In the genomic region with DNA sequence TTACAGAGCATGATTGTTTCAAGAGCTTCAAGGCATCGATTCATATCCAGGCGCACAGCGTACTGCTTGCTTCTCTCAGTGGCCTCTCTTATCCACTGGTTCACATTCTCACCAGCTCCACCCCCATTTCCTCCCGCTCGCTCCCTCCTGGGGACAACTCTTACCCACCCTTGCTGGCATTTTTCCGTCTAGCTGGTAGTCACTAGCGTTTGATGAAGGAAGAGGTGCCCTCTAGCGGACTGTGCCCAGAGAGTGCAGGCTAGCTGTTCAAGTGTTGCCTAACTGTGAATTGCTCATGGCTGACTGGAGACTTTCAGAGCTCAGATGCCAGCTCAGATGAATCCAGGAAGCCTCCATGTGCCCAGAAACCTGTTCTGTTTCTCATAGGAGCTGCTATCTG, we compare ENCODE assay signal across 7 mouse cellular contexts.
DNase-seq lines count a peak whose midpoint lies in the region; ATAC-seq and TF ChIP-seq lines count a peak whose summit lies in the region.

No protein-coding gene starts in this region.

- H3K36me3 ChIP-seq in intestine, postnatal 0 days (ENCODE audit: control insufficient read depth, insufficient read depth) = no peaks in the 10 kb centered on the region
- H3K36me3 ChIP-seq in limb, embryonic 10.5 days = no peaks in the 10 kb centered on the region
- no peaks in the 10 kb centered on the region for H3K36me3 ChIP-seq in midbrain, embryonic 13.5 days
- no peaks in the 10 kb centered on the region for H3K36me3 ChIP-seq in spleen, adult 2 months (ENCODE audit: control insufficient read depth, insufficient read depth, low read length)

- TF ChIP-seq CTCF in intestine, postnatal 0 days (IDR thresholded peaks at IDR 0.05; ENCODE audit: low read depth) = peak; percentile 85
- peak; percentile 59; the same call in 1 of the 2 replicates for TF ChIP-seq CTCF in spleen, adult 2 months (IDR thresholded peaks at IDR 0.05; ENCODE audit: extremely low read depth, insufficient read depth, insufficient read length, insufficient replicate concordance)

- peak; percentile 38; the same call in 1 of the 2 replicates for ATAC-seq in intestine, postnatal 0 days
- ATAC-seq in midbrain, embryonic 13.5 days = peak; percentile 88

- H3K4me1 ChIP-seq in intestine, postnatal 0 days (replicated peaks; ENCODE audit: control insufficient read depth, insufficient read depth, low read length) = 0 out of 2 replicates have a peak, but pooled peaks cover 6% of the 10 kb centered on the region
- peaks cover 27% of the 10 kb centered on the region for H3K4me1 ChIP-seq in limb, embryonic 10.5 days
- peaks cover 23% of the 10 kb centered on the region for H3K4me1 ChIP-seq in midbrain, embryonic 13.5 days (replicated peaks)
- no peaks in the 10 kb centered on the region; the same call in 1 of the 2 replicates for H3K4me1 ChIP-seq in spleen, adult 2 months (ENCODE audit: control insufficient read depth, insufficient read depth, insufficient read length)

- DNase-seq in adrenal gland, adult 2 months = peak; percentile 76
- peak; percentile 93 for DNase-seq in embryo, embryonic 10.5 days (ENCODE audit: low spot score)
- peak; percentile 13 for DNase-seq in gonadal fat pad, adult 2 months (ENCODE audit: low read depth)
- DNase-seq in limb, embryonic 10.5 days (ENCODE audit: low spot score) = peak; percentile 82
- peak; percentile 52 to 54 for DNase-seq in spleen, adult 2 months (ENCODE audit: low read depth in 1 of 2, low spot score in 2 of 2)

- peak overlapping the region; percentile 28 for H3K4me2 ChIP-seq in intestine, postnatal 0 days (replicated peaks; ENCODE audit: low read depth)
- H3K4me2 ChIP-seq in midbrain, embryonic 13.5 days (replicated peaks) = peak overlapping the region; percentile 20; the same call in 1 of the 2 replicates

- no peaks in the 10 kb centered on the region for H3K9me3 ChIP-seq in intestine, postnatal 0 days (ENCODE audit: control insufficient read depth)
- peaks cover 3% of the 10 kb centered on the region; the same call in 1 of the 2 replicates for H3K9me3 ChIP-seq in limb, embryonic 10.5 days (replicated peaks)
- no peaks in the 10 kb centered on the region for H3K9me3 ChIP-seq in midbrain, embryonic 13.5 days

- no peaks in the 10 kb centered on the region for H3K27me3 ChIP-seq in intestine, postnatal 0 days (replicated peaks; ENCODE audit: control insufficient read depth, insufficient read depth, low read length)
- peaks cover 5% of the 10 kb centered on the region for H3K27me3 ChIP-seq in limb, embryonic 10.5 days (ENCODE audit: low read depth, poor library complexity, severe bottlenecking)
- 0 out of 2 replicates have a peak, but pooled peaks cover 2% of the 10 kb centered on the region for H3K27me3 ChIP-seq in midbrain, embryonic 13.5 days
- no peaks in the 10 kb centered on the region for H3K27me3 ChIP-seq in spleen, adult 2 months (ENCODE audit: control insufficient read depth, insufficient read depth, low read length)

- no peak overlapping the region for H3K9ac ChIP-seq in intestine, postnatal 0 days (ENCODE audit: low read depth, low read length)
- H3K9ac ChIP-seq in midbrain, embryonic 13.5 days (replicated peaks) = 0 out of 2 replicates have a peak overlapping the region, but pooled peaks have one; percentile 11

- H3K4me3 ChIP-seq in intestine, postnatal 0 days (ENCODE audit: low read depth, low read length) = no peak overlapping the region
- 0 out of 2 replicates have a peak overlapping the region, but pooled peaks have one; percentile 4 for H3K4me3 ChIP-seq in limb, embryonic 10.5 days
- no peak overlapping the region for H3K4me3 ChIP-seq in midbrain, embryonic 13.5 days (replicated peaks)
- no peak overlapping the region for H3K4me3 ChIP-seq in spleen, adult 2 months (ENCODE audit: extremely low read depth, insufficient read depth, insufficient read length)

- H3K27ac ChIP-seq in intestine, postnatal 0 days (ENCODE audit: low read depth, low read length) = no peak overlapping the region
- peak overlapping the region; percentile 50; the same call in 1 of the 2 replicates for H3K27ac ChIP-seq in limb, embryonic 10.5 days
- H3K27ac ChIP-seq in midbrain, embryonic 13.5 days = peak overlapping the region; percentile 45
- no peak overlapping the region for H3K27ac ChIP-seq in spleen, adult 2 months (ENCODE audit: insufficient read depth, low read length)

- WGBS in intestine, postnatal 0 days = 5% methylated on average over 8 of the region's 8 CpGs
- WGBS in limb, embryonic 10.5 days = 6% methylated on average over 8 of the region's 8 CpGs
- 8% methylated on average over 8 of the region's 8 CpGs for WGBS in midbrain, embryonic 13.5 days
- WGBS in spleen, adult 2 months = 2% methylated on average over 8 of the region's 8 CpGs

- no peak for TF ChIP-seq POLR2A in spleen, adult 2 months (IDR thresholded peaks at IDR 0.05; ENCODE audit: low read depth, low read length)

Comparison
In these comparisons a context has a peak if more than half of its experiments do, and no peak if none do; other contexts are left out.
1. DNase-seq: peak in every context shown above with its lines; median percentile 93 in embryo, embryonic 10.5 days; 82 in limb, embryonic 10.5 days; 76 in adrenal gland, adult 2 months; 53 in spleen, adult 2 months; 13 in gonadal fat pad, adult 2 months.
2. H3K27ac ChIP-seq: peak in limb, embryonic 10.5 days (single experiment) and midbrain, embryonic 13.5 days (single experiment); none in intestine, postnatal 0 days (single experiment) and spleen, adult 2 months (single experiment).